ENCODE assay signal across 17 mouse cellular contexts in genomic region chr8:76919546-76919945, GRCm38 (mm10).
"Had no signal": no experiment of that assay in that cellular context is flagged by ENCODE, and none has a peak within 500 bp of the region (broad histone marks: within the 10 kb centered on the region; RNA-seq: fewer than 3 reads in every experiment).

No protein-coding gene starts in this region.

- H3K4me3 ChIP-seq: neural tube, embryonic 12.5 days; neural tube, embryonic 13.5 days; neural tube, embryonic 15.5 days; stomach, embryonic 15.5 days had no signal

- H3K36me3 ChIP-seq: neural tube, embryonic 12.5 days; neural tube, embryonic 13.5 days; neural tube, embryonic 15.5 days; stomach, embryonic 15.5 days had no signal

- H3K4me1 ChIP-seq: neural tube, embryonic 12.5 days; neural tube, embryonic 13.5 days; neural tube, embryonic 15.5 days; stomach, embryonic 15.5 days had no signal

- H3K9me3 ChIP-seq: neural tube, embryonic 12.5 days; neural tube, embryonic 13.5 days; neural tube, embryonic 15.5 days; stomach, embryonic 15.5 days had no signal

- H3K9ac ChIP-seq: neural tube, embryonic 12.5 days; neural tube, embryonic 13.5 days; neural tube, embryonic 15.5 days; stomach, embryonic 15.5 days had no signal

- DNase-seq: retina, postnatal 1 day; right cerebral cortex, adult 18-20 months; right cerebral cortex, postnatal 14 days; right cerebral cortex, postnatal 25 days; right cerebral cortex, postnatal 4 days; spleen, adult 18-20 months; thymus, adult 18-20 months; thymus, adult 2 months; thymus, postnatal 14 days; thymus, postnatal 25 days; thymus, postnatal 36 days; thymus, postnatal 4 days had no signal

- H3K27ac ChIP-seq: neural tube, embryonic 12.5 days; neural tube, embryonic 13.5 days; neural tube, embryonic 15.5 days; stomach, embryonic 15.5 days; stomach, postnatal 0 days had no signal
